Mouse (Mus musculus) myocyte (in vitro differentiated cells): ENCODE data around the gene Lsm12. TPM values are rescaled to one million over a fixed set of nuclear protein-coding genes. Genes with fewer than 3 reads are reported as not detected.

Experiments used
- H3K27me3 ChIP-seq: one replicate; pipeline ENCODE4 v1.6.1; 2011; ENCODE audit not compliant: control insufficient read depth, insufficient read depth, insufficient read length
- H3K36me3 ChIP-seq: one replicate; pipeline ENCODE4 v1.6.1; 2011; ENCODE audit not compliant: control insufficient read depth, insufficient read depth
- H3K4me2 ChIP-seq: one replicate; pipeline ENCODE4 v1.6.1; 2011; ENCODE audit warnings: low read depth, control low read depth
- H3K4me3 ChIP-seq: one replicate; pipeline ENCODE4 v1.5.1; 2011; ENCODE audit warnings: mild to moderate bottlenecking, control low read depth, moderate library complexity
- H3K79me2 ChIP-seq: one replicate; pipeline ENCODE4 v1.6.1; 2011; ENCODE audit not compliant: control insufficient read depth, insufficient read depth
- H3ac ChIP-seq: one replicate; pipeline ENCODE4 v1.6.1; 2011; ENCODE audit not compliant: control insufficient read depth, insufficient read length
- CEBPB ChIP-seq: IDR thresholded peaks from 2 replicates; pipeline ENCODE4 v1.6.1; 2011; ENCODE audit warnings: mild to moderate bottlenecking, moderate library complexity; ENCODE audit not compliant: poor library complexity, insufficient read depth, severe bottlenecking
- E2F4 ChIP-seq: IDR thresholded peaks from one replicate; pipeline ENCODE4 v1.6.1; 2011; ENCODE audit warnings: mild to moderate bottlenecking, control low read depth, moderate library complexity; ENCODE audit not compliant: insufficient read depth
- MAX ChIP-seq: IDR thresholded peaks from one replicate; pipeline ENCODE4 v1.6.1; 2011; ENCODE audit warnings: low read depth, mild to moderate bottlenecking, control low read depth
- MYOD1 ChIP-seq, 3 experiments: IDR thresholded peaks; one replicate each; pipeline ENCODE4 v1.6.1; 2011; ENCODE audit warnings: control low read depth in 2 of 3, low read depth in 2 of 3, mild to moderate bottlenecking in 2 of 3, moderate library complexity in 1 of 3; ENCODE audit not compliant: insufficient read length in 2 of 3, control insufficient read depth in 1 of 3
- MYOG ChIP-seq, 3 experiments: IDR thresholded peaks; one replicate each; pipeline ENCODE4 v1.6.1; 2011; ENCODE audit warnings: control low read depth in 2 of 3, low read depth in 2 of 3, mild to moderate bottlenecking in 2 of 3; ENCODE audit not compliant: insufficient read length in 2 of 3, control insufficient read depth in 1 of 3, insufficient read depth in 1 of 3
- POLR2A ChIP-seq: IDR thresholded peaks from one replicate; pipeline ENCODE4 v1.6.1; 2011; ENCODE audit warnings: low read depth, mild to moderate bottlenecking, control low read depth, moderate library complexity; ENCODE audit not compliant: insufficient read length
- POLR2AphosphoS2 ChIP-seq: IDR thresholded peaks from one replicate; pipeline ENCODE4 v1.6.1; 2011; ENCODE audit warnings: low read depth, control low read depth; ENCODE audit not compliant: insufficient read length
- REST ChIP-seq: IDR thresholded peaks from one replicate; pipeline ENCODE4 v1.6.1; 2011; ENCODE audit warnings: mild to moderate bottlenecking, control low read depth, moderate library complexity; ENCODE audit not compliant: insufficient read depth, insufficient read length
- SRF ChIP-seq: IDR thresholded peaks from one replicate; pipeline ENCODE4 v1.6.1; 2011; ENCODE audit warnings: low read depth; ENCODE audit not compliant: control insufficient read depth, insufficient read length
- TCF12 ChIP-seq: IDR thresholded peaks from one replicate; pipeline ENCODE4 v1.6.1; 2011; ENCODE audit warnings: mild to moderate bottlenecking, control low read depth; ENCODE audit not compliant: poor library complexity, insufficient read depth, severe bottlenecking
- TCF3 ChIP-seq: IDR thresholded peaks from one replicate; pipeline ENCODE4 v1.6.1; 2011; ENCODE audit warnings: low read depth, control low read depth; ENCODE audit not compliant: insufficient read length
- USF1 ChIP-seq: IDR thresholded peaks from one replicate; pipeline ENCODE4 v1.6.1; 2011; ENCODE audit warnings: low read depth, mild to moderate bottlenecking, control low read depth, moderate library complexity
- polyA plus RNA-seq: library from polyadenylated mRNA; unstranded; fragments of >200 nt; fragmentation: generic; extraction: Trizol; gene quantifications from one replicate; pipeline ENCODE4 v1.2.1, GENCODE M21; 2012; ENCODE audit warnings: missing spikeins

Lsm12 gene
- polyA plus RNA-seq, 1 experiment, result 33.1 TPM

DNA sequence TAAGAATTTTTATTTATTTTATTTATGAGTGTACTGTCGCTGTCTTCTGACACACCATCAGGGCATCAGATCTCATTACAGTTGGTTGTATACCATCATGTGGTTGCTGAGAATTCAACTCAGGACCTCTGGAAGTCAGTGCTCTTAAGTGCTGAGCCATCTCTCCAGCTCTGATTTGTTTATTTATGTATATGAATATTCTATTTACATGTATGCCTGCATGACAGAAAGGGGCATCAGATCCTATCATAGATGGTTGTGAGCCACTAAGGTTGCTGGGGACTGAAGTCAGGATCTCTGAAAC lies 28.4 kb downstream of the Lsm12 start:
- TF ChIP-seq REST (no peak), E2F4 (no peak)
- peaks cover 5% of the 10 kb centered on the region for H3K79me2 ChIP-seq
- no peaks in the 10 kb centered on the region for H3K27me3 ChIP-seq
- no peak overlapping the region for H3K4me2 ChIP-seq
- H3K4me3 ChIP-seq, result peak overlapping the region; percentile 62
- peaks cover 12% of the 10 kb centered on the region for H3K36me3 ChIP-seq
- H3ac ChIP-seq, result no peak overlapping the region

DNA sequence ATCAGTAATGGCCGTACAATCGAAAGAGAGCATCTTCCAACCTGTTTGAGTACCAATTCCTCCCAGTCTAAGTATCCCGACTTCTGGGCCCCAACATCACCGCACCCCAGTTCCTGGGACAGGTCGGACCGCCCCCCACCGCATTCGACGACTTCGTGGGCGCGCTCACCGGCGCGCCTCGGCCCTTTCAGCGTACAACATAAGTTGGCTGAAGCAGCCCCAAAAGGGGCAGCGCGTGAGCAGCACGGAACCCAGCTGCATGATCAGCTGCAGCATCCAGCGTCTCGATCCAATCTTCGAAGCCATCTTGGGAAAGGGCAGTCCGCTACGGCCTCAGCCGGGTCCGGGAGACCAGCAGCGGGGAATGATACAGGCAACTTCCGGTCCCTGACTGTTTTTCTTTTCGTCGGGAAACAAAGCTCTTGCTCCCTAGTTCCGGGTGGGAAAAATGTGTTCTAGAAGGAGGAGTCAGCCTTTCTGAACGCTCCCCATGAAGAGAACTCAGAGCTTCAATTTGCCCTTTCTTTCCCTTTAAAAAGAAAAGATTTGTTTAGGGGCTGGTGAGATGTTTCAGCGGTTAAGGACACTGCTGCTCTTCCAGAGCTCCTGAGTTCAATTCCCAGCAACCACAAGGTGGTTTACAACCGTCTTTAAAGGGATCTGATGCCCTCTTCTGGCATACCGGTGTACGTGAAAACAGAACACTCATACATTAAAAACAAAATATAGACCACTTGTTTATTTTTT lies 28.9 kb downstream of the Lsm12 start, which contains the start of gene Tmem101:
Gene Tmem101 (minus strand): TSS at position 366 of the 747 bp plus-strand sequence.
- Histone ChIP-seq H3K27me3 (no peaks in the 10 kb centered on the region), H3K79me2 (peaks cover 5% of the 10 kb centered on the region), H3K36me3 (peaks cover 9% of the 10 kb centered on the region), H3K4me2 (peak within 1 kb of the TSS; percentile 93), H3K4me3 (peak within 1 kb of the TSS; percentile 62), H3ac (no peak within 1 kb of the TSS)
- peak; percentile 81 for TF ChIP-seq POLR2AphosphoS2
- peak; percentile 35 for TF ChIP-seq E2F4
- TF ChIP-seq MYOD1 (IDR thresholded peaks at IDR 0.05; ENCODE audit: control insufficient read depth in 1 of 3, insufficient read length in 2 of 3, low read depth in 2 of 3), result peak in 1 of 3 experiments; percentile 14
- TF ChIP-seq REST, result no peak
- no peak for TF ChIP-seq MAX
- no peak for TF ChIP-seq TCF3
- 0 out of 2 replicates have a peak, but pooled peaks have one; percentile 3 for TF ChIP-seq CEBPB
- no peak for TF ChIP-seq USF1
- no peak for TF ChIP-seq TCF12
- peak in 1 of 3 experiments; percentile 9 for TF ChIP-seq MYOG (IDR thresholded peaks at IDR 0.05; ENCODE audit: control insufficient read depth in 1 of 3, insufficient read depth in 1 of 3, insufficient read length in 2 of 3, low read depth in 2 of 3)
- TF ChIP-seq SRF, result no peak
- peak; percentile 83 for TF ChIP-seq POLR2A

DNA sequence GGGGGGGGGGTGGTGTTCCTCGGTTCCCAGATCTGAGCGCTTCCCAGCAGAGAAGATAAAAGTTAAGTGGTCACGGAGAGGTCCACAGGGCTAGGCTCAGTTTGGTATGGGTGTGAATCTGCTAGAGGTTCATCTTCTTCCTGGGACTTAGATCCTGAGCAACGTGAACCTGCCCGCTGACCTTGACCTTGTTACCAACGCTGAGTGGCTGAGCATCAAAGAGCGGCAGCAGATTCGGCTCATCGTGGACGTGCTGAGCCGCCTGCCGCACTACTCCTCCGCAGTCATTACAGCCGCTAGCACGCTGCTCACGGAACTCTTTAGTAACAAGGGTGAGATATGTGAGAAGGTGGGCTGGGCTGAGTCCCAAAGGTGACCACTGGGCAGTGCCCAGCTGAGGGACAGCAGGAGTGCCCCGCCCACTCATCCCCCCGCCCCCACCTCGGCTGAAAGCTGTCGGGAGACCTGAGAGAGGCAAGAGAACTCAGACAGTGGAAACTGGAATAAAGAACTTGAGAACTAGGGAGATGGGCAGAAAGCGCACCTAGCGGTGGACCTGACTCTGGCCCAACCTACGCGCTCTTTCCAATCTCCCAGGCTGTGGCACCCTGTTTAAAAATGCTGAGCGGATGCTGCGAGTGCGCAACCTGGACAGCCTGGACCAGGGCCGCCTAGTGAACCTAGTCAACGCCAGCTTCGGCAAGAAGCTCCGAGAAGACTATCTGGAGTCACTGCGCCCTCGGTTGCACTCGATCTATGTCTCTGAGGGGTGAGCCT lies 37.7 kb downstream of the Lsm12 start:
- Histone ChIP-seq H3K36me3 (no peaks in the 10 kb centered on the region), H3K27me3 (peaks cover 30% of the 10 kb centered on the region)

DNA sequence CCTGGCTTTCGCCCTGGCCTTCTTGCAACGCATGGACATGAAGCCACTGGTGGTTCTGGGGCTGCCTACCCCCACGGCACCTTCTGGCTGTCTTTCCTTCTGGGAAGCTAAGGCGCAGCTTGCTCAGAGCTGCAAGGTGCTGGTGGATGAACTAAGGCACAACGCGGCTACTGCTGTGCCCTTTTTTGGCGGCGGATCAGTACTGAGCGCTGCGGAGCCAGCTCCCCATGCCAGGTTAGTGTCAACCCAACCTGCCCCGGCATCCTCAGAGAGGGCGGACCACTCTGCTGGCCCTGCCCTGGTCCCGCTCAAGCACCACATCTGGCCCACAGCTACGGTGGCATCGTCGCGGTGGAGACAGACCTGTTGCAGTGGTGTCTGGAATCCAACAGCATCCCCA lies 38.6 kb downstream of the Lsm12 start:
- no peak overlapping the region for H3K4me2 ChIP-seq
- TF ChIP-seq MYOD1 (IDR thresholded peaks at IDR 0.05; ENCODE audit: control insufficient read depth in 1 of 3, insufficient read length in 2 of 3, low read depth in 2 of 3) (no peak), MAX (no peak), POLR2A (no peak), CEBPB (no peak), SRF (no peak), POLR2AphosphoS2 (no peak), E2F4 (no peak), MYOG (IDR thresholded peaks at IDR 0.05; ENCODE audit: control insufficient read depth in 1 of 3, insufficient read depth in 1 of 3, insufficient read length in 2 of 3, low read depth in 2 of 3) (no peak), USF1 (no peak), REST (no peak), TCF12 (no peak), TCF3 (no peak)
- H3K27me3 ChIP-seq, result peaks cover 30% of the 10 kb centered on the region
- H3K79me2 ChIP-seq, result no peaks in the 10 kb centered on the region
- H3K4me3 ChIP-seq, result no peak overlapping the region
- no peaks in the 10 kb centered on the region for H3K36me3 ChIP-seq
- no peak overlapping the region for H3ac ChIP-seq

More for the DNA sequence above, 37.7 kb downstream of the Lsm12 start:
- H3K4me2 ChIP-seq, result no peak overlapping the region
- no peak overlapping the region for H3K4me3 ChIP-seq
- no peak overlapping the region for H3ac ChIP-seq
- H3K79me2 ChIP-seq, result no peaks in the 10 kb centered on the region
- TF ChIP-seq MAX (no peak), TCF3 (no peak), MYOD1 (IDR thresholded peaks at IDR 0.05; ENCODE audit: control insufficient read depth in 1 of 3, insufficient read length in 2 of 3, low read depth in 2 of 3) (no peak), REST (no peak), USF1 (no peak), MYOG (IDR thresholded peaks at IDR 0.05; ENCODE audit: control insufficient read depth in 1 of 3, insufficient read depth in 1 of 3, insufficient read length in 2 of 3, low read depth in 2 of 3) (no peak), POLR2AphosphoS2 (no peak), SRF (no peak), E2F4 (no peak), TCF12 (no peak), POLR2A (no peak), CEBPB (no peak)
